Mouse (Mus musculus) forebrain, embryonic 13.5 days (tissue): ENCODE measurements around the gene Wbp11. TPM values are rescaled to one million over a fixed set of nuclear protein-coding genes. Genes with fewer than 3 reads are reported as not detected.

Source experiments
- ATAC-seq: fragments of 200-750 bp; cut with Nextera tagmentation; 2 replicates; pipeline ENCODE4 v1.8.0; 2017
- H3K27ac ChIP-seq: fragments of 300-500 bp; sonication (generic); 2 replicates; pipeline ENCODE4 v1.5.1; 2015; ENCODE audit warnings: inconsistent platforms, mild to moderate bottlenecking, moderate library complexity
- H3K27me3 ChIP-seq: fragments of 300-500 bp; sonication (generic); 2 replicates; pipeline ENCODE4 v1.6.1; 2015; ENCODE audit warnings: mild to moderate bottlenecking, inconsistent platforms
- H3K36me3 ChIP-seq: fragments of 300-500 bp; sonication (generic); 2 replicates; pipeline ENCODE4 v1.6.1; 2015; ENCODE audit warnings: mild to moderate bottlenecking, inconsistent platforms; ENCODE audit not compliant: poor library complexity, severe bottlenecking
- H3K4me1 ChIP-seq: fragments of 300-500 bp; sonication (generic); 2 replicates; pipeline ENCODE4 v1.6.1; 2015; ENCODE audit warnings: inconsistent platforms
- H3K4me2 ChIP-seq: fragments of 300-500 bp; sonication (generic); 2 replicates; pipeline ENCODE4 v1.6.1; 2015; ENCODE audit warnings: inconsistent platforms, mild to moderate bottlenecking, moderate library complexity
- H3K4me3 ChIP-seq: fragments of 300-500 bp; sonication (generic); 2 replicates; pipeline ENCODE4 v1.5.1; 2015; ENCODE audit warnings: mild to moderate bottlenecking, inconsistent platforms
- H3K9ac ChIP-seq: fragments of 300-500 bp; sonication (generic); 2 replicates; pipeline ENCODE4 v1.6.1; 2015; ENCODE audit warnings: mild to moderate bottlenecking, inconsistent platforms
- H3K9me3 ChIP-seq: fragments of 300-500 bp; sonication (generic); replicated peaks from 2 replicates; pipeline ENCODE4 v1.6.1; 2016; ENCODE audit warnings: inconsistent platforms
- WGBS: fragments of 180-500 bp; shearing (Covaris S2); methylation state at CpG from one replicate; pipeline ENCODE4 v1.1.7; 2015; 5-methylcytosine and 5-hydroxymethylcytosine counted together
- polyA plus RNA-seq: library from polyadenylated mRNA; unstranded; fragments of >200 nt; fragmentation: Nextera tagmentation; extraction: Ambion mirVana; gene quantifications from 2 replicates; pipeline ENCODE4 v1.2.1, GENCODE M21; 2015

Wbp11 gene
- polyA plus RNA-seq, 1 experiment from 2014 or later = 94.5 TPM

DNA sequence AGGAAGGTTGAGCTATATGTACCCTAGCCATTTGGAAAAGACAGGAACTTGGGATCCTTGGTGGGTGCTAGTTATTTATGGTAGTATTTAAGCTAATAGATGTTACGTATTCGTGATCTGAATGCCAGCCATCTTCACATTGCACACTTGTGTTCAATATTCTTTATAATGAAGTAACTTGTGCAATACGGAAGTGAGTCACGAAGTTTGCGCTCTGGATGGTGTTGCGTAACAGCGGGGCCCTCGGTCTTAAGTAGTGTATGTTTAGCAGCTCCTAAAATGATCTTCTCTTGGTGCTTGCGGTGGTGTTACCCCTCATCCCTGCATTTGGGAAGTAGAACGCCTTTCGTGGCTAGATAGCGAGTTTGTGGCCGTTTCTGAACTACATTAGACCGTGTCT is 19.0 kb downstream of the Wbp11 start:
- Histone ChIP-seq H3K27me3 (no peaks in the 10 kb centered on the region), H3K9me3 (no peaks in the 10 kb centered on the region), H3K27ac (no peak overlapping the region), H3K4me3 (peak overlapping the region; percentile 84), H3K4me1 (peaks cover 21% of the 10 kb centered on the region), H3K9ac (peak overlapping the region; percentile 81), H3K36me3 (peaks cover 28% of the 10 kb centered on the region), H3K4me2 (peak overlapping the region; percentile 98)
- WGBS = 41% methylated on average over 14 of the region's 14 CpGs
- ATAC-seq = no peak

DNA sequence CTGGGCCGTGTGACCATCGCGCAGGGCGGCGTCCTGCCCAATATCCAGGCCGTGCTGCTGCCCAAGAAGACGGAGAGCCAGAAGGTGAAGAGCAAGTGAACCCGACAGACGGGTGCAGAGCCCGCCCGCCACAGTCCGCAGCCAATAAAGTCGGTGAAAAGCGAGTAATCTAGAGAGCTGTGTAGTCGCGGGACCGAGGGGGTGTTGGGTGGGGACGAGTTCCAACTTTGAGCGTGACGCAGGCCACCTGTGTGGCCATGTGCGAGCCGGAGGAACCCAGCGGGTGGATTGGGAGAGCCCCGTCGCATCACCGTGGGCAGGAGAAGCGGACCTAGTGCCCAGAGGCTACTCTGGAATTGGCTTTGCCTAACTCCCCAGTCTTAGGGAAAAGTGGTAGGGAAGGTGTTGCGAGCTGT is 19.4 kb downstream of the Wbp11 start:
- no peak overlapping the region; the same call in 1 of the 2 replicates for H3K27ac ChIP-seq
- H3K9me3 ChIP-seq = no peaks in the 10 kb centered on the region
- H3K27me3 ChIP-seq = no peaks in the 10 kb centered on the region
- H3K4me1 ChIP-seq = peaks cover 21% of the 10 kb centered on the region
- H3K4me2 ChIP-seq = peak overlapping the region; percentile 98
- H3K4me3 ChIP-seq = peak overlapping the region; percentile 84
- peak overlapping the region; percentile 81 for H3K9ac ChIP-seq
- peaks cover 24% of the 10 kb centered on the region for H3K36me3 ChIP-seq
- under 1% methylated on average over 28 of the region's 28 CpGs for WGBS
- peak; percentile 2; the same call in 1 of the 2 replicates for ATAC-seq

DNA sequence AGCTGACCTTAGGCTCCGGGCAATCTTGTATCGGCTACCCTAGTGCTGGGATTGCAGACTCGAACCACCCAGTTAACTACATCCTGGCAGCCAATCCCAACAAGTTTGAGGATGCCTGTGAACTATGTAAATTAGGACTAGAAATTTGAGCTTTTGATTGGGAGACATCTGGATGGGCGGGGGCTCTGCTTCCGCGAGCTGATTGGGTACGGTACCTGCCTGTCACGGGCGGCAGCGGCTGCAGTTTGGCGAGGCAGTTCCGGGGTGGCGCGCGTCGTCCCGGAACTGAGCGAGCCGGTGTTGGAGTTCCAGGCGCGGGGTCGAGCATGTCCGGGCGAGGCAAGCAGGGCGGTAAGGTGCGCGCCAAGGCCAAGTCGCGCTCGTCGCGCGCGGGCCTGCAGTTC is 20.0 kb downstream of the Wbp11 start, which contains the start of gene H2afj:
Gene H2afj (plus strand): TSS at position 231 of the 404 bp plus-strand sequence.
- H3K36me3 ChIP-seq = peaks cover 19% of the 10 kb centered on the region
- H3K9me3 ChIP-seq = no peaks in the 10 kb centered on the region
- H3K4me2 ChIP-seq = peak within 1 kb of the TSS; percentile 98
- peak within 1 kb of the TSS; percentile 84 for H3K4me3 ChIP-seq
- H3K27ac ChIP-seq = no peak within 1 kb of the TSS; the same call in 1 of the 2 replicates
- H3K27me3 ChIP-seq = no peaks in the 10 kb centered on the region
- peak within 1 kb of the TSS; percentile 81 for H3K9ac ChIP-seq
- ATAC-seq = peak; percentile 89
- peaks cover 27% of the 10 kb centered on the region for H3K4me1 ChIP-seq
- WGBS = under 1% methylated on average over 34 of the region's 34 CpGs

DNA sequence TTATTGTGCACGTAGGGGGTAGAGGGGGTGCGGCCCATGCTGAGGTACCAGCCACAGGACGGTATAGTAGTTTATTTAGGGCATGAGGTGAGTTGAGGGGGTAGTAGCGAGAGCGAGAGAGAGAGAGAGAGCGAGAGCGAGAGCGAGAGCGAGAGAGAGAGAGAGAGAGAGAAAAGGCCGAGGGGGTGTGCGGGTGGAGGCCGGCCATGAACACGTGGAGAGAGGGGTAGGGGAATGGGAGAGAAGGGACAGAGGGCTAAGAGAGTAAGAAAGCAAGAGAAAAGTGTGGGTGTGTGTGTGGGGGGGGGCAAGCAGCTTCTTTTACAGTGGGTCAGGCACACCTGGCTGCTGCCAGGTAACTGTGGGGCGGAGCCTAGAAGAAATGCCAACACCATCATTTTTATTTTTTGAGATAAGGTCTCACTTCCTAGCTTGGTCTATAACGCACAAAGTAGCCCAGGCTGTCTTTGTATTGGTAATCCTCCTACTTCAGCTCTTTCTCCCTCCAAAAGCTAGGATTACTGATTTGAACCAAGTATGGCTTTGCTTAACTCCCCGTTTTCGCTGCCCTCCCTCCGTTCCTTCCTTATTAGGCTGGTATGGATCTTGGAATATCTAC is 20.5 kb downstream of the Wbp11 start:
- H3K9me3 ChIP-seq = no peaks in the 10 kb centered on the region
- H3K36me3 ChIP-seq = peaks cover 16% of the 10 kb centered on the region
- H3K4me2 ChIP-seq = peak overlapping the region; percentile 98
- no peaks in the 10 kb centered on the region for H3K27me3 ChIP-seq
- H3K4me1 ChIP-seq = peaks cover 29% of the 10 kb centered on the region
- H3K4me3 ChIP-seq = peak overlapping the region; percentile 84
- H3K9ac ChIP-seq = 0 out of 2 replicates have a peak overlapping the region, but pooled peaks have one; percentile 50
- ATAC-seq = no peak
- no peak overlapping the region for H3K27ac ChIP-seq
- 34% methylated on average over 18 of the region's 18 CpGs for WGBS

DNA sequence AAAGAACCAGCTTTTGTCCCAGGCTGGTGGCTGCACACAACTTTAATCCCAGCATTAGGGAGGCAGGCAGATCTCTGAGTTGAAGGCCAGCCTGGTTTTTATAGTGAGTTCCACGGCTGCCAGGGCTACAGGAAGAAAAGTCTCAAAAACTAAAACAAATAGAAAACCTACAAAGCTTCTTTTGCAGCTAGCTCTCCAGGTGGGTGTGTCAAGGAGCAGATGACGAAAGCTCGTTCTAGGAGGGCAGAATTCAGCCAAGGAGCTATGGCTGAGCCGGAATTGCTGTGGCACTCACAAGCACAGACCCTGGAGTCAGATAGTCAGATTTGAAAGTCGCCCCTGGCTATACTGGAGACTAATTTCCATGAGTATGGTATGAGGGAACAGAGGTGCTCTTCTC is 21.2 kb downstream of the Wbp11 start:
- Histone ChIP-seq H3K27me3 (no peaks in the 10 kb centered on the region), H3K9me3 (no peaks in the 10 kb centered on the region), H3K4me2 (no peak overlapping the region), H3K9ac (no peak overlapping the region), H3K27ac (no peak overlapping the region), H3K4me3 (no peak overlapping the region), H3K36me3 (peaks cover 9% of the 10 kb centered on the region), H3K4me1 (peaks cover 29% of the 10 kb centered on the region)
- ATAC-seq = no peak
- 68% methylated on average over 5 of the region's 5 CpGs for WGBS

DNA sequence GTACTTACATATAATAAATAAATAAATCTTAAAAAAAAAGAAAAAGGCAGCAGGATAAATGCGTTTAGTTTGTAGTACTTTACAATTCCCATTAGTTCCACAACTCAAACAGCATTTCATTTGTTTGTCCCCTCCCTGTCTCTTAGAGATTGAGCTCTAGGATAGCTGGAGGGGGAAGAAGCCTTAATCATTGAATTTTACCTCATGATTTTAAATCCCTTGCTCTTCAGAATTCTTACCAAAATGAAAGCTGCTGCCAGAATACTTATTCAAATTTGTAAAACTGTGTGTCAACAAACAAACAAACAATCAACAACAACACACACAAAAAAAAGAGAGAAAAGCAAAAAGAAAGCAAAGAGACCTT is 22.6 kb downstream of the Wbp11 start:
- Histone ChIP-seq H3K27ac (no peak overlapping the region), H3K4me3 (no peak overlapping the region), H3K4me1 (peaks cover 29% of the 10 kb centered on the region), H3K4me2 (no peak overlapping the region), H3K9me3 (no peaks in the 10 kb centered on the region), H3K27me3 (no peaks in the 10 kb centered on the region), H3K9ac (no peak overlapping the region), H3K36me3 (peaks cover under 1% of the 10 kb centered on the region)
- ATAC-seq = no peak
- 88% methylated on average over 1 of the region's 1 CpGs for WGBS

DNA sequence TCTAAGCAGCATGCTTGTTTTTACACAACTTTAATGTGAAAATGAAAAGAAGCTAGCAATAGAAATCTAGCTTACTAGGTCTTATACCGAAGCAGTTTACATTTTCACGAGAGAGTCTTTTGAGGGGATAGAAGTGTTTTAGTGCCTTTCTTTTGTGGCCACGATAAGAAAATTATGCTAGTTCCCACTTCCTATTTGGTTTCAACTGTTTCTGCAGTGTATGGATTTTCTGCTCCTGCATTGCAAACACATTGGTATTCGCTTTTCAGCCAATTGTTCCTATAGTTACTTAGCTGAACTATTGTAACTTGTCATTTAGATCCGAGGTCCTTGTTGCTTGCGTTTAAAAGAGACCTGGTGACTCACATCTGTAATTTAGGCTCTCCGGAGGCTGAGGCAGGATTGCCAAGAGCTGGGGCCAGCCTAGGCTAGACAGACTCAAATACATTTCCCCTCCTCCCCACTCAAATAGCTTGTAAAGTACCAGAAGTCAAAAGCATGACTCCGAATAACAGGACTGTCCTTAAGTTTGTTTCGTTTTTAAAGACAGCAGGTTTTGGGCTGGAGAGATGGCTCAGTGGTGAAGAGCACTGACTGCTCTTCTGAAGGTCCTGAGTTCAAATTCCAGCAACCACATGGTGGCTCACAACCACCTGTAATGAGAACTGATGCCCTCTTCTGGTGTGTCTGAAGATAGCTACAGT is 23.2 kb downstream of the Wbp11 start:
- no peak for ATAC-seq
- H3K9me3 ChIP-seq = no peaks in the 10 kb centered on the region
- 31% methylated on average over 9 of the region's 9 CpGs for WGBS
- H3K9ac ChIP-seq = peak overlapping the region; percentile 95
- peak overlapping the region; percentile 75 for H3K4me2 ChIP-seq
- no peaks in the 10 kb centered on the region for H3K27me3 ChIP-seq
- H3K4me3 ChIP-seq = peak overlapping the region; percentile 65
- H3K36me3 ChIP-seq = no peaks in the 10 kb centered on the region
- peaks cover 26% of the 10 kb centered on the region for H3K4me1 ChIP-seq
- H3K27ac ChIP-seq = peak overlapping the region; percentile 100

DNA sequence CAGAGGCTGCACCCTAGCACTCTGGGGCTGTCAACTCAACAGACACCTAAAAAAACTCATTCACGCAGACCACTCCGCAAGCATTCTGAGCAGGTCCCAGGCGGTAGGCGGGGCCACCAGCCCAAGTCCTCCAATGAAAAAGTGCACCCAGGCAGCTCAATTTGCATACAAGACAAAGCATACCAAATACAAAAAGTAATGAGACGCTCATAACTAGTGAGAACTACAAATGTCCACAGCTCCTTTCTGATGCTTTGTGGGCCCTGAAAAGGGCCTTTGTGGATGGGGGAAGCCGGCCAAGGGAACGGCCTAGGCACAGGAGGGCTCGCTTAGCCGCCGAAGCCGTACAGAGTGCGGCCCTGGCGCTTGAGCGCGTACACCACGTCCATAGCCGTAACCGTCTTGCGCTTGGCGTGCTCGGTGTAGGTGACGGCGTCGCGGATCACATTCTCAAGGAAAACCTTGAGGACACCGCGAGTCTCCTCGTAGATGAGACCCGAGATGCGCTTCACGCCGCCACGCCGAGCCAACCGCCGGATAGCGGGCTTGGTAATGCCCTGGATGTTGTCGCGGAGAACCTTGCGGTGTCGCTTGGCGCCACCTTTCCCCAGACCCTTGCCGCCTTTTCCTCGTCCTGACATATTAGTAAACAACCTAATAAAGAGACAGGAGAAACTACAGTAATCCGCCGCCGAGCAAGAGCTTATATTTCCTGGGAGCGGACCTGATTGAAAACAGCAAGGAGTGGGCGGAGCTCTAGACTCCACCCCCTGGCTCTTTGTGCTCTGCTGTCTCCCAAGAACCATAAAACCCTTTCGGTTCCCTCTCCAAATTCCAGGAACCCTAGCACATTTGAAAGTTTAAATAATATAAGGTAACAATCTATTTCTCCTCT is 24.0 kb downstream of the Wbp11 start, which contains the start of gene Hist4h4:
Gene Hist4h4 (minus strand): TSS at position 677 of the 895 bp plus-strand sequence.
- Histone ChIP-seq H3K36me3 (no peaks in the 10 kb centered on the region), H3K9ac (peak within 1 kb of the TSS; percentile 95), H3K27me3 (no peaks in the 10 kb centered on the region), H3K4me2 (peak within 1 kb of the TSS; percentile 75), H3K4me3 (peak within 1 kb of the TSS; percentile 65), H3K9me3 (no peaks in the 10 kb centered on the region), H3K4me1 (peaks cover 17% of the 10 kb centered on the region), H3K27ac (peak within 1 kb of the TSS; percentile 100)
- under 1% methylated on average over 50 of the region's 50 CpGs for WGBS
- ATAC-seq = peak; percentile 78

DNA sequence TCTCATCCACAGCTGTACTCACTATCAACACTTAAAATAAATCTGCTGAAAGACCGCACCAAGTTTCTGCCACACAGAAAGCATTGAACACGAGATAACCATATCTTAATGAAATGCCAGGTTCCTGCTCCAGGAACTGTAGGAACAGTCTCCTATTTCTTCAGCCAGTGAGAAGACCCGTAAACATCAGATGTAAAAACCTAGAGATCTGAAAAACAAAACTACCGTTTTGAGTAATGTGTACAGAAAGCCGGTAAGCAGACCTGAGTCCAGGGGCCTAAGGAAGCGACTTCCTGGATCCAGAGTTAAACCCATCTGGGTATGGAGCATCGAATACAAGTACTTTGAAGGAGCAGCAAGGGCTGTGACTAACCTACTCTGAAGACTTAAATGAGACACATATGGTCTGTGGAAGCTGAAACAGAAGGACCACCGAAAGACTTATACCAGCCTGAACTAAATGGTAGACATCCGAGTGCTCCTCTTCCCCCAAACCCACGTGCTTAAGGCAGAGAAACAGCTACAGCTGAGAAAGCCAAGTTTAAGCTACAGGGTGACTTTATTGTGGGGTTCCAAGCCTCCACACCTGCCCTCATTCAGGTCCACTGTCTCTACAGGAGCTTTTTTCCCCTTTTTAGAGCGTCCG is 24.8 kb downstream of the Wbp11 start:
- no peak; the same call in 1 of the 2 replicates for ATAC-seq
- Histone ChIP-seq H3K4me3 (peak overlapping the region; percentile 65), H3K4me2 (peak overlapping the region; percentile 75), H3K4me1 (peaks cover 13% of the 10 kb centered on the region), H3K27me3 (no peaks in the 10 kb centered on the region), H3K9ac (peak overlapping the region; percentile 95), H3K27ac (peak overlapping the region; percentile 100), H3K36me3 (no peaks in the 10 kb centered on the region), H3K9me3 (no peaks in the 10 kb centered on the region)
- WGBS = 22% methylated on average over 12 of the region's 12 CpGs

DNA sequence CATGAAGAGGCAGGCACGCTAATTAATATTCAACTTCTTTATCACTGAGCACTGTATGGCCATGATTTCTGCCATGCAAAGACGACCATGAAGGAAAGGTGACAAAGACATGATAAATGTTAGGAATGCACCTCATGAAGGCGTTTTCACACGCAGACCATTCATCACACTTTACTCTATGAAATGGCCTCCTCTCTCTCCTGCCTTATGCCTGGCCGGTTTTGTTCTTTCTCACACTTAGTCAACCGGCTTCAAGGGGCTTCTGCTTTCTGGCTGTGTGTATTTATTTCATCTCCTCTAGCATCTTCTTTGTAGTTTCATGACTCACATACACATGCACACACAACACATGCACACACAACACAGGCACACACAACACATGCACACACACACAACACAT is 26.8 kb downstream of the Wbp11 start:
- no peak for ATAC-seq
- no peaks in the 10 kb centered on the region for H3K27me3 ChIP-seq
- WGBS = 87% methylated on average over 6 of the region's 6 CpGs
- no peak overlapping the region for H3K4me3 ChIP-seq
- H3K4me1 ChIP-seq = peaks cover 13% of the 10 kb centered on the region
- no peaks in the 10 kb centered on the region for H3K9me3 ChIP-seq
- H3K9ac ChIP-seq = no peak overlapping the region
- no peaks in the 10 kb centered on the region for H3K36me3 ChIP-seq
- no peak overlapping the region for H3K27ac ChIP-seq
- no peak overlapping the region for H3K4me2 ChIP-seq

DNA sequence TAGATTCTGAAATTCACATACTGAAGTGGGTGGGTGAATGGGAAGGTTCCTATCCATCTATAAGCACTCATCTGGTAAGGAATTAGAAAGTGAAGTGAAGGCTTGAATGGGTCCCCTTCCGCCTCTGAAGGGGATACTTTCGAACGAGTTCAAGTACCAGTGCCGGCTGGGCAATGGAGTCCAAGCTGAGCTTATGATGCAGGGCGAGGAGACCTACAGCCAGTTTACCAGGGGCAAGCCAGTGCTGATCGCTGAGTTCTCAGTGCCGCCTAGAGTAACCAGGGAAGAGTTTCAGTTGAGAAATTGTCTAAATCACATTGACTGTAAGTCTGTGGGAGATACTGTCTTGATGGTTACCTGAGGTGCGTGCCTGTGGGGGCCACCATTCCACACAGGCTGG is 27.3 kb downstream of the Wbp11 start:
- H3K27me3 ChIP-seq = 0 out of 2 replicates have a peak, but pooled peaks cover 3% of the 10 kb centered on the region
- H3K4me2 ChIP-seq = no peak overlapping the region
- no peaks in the 10 kb centered on the region for H3K36me3 ChIP-seq
- H3K9me3 ChIP-seq = no peaks in the 10 kb centered on the region
- no peak overlapping the region for H3K9ac ChIP-seq
- H3K4me3 ChIP-seq = no peak overlapping the region
- H3K27ac ChIP-seq = no peak overlapping the region
- peaks cover 13% of the 10 kb centered on the region for H3K4me1 ChIP-seq
- WGBS = 95% methylated on average over 8 of the region's 8 CpGs
- ATAC-seq = no peak
